Mouse (Mus musculus): ENCODE measurements around the gene Tcf21.

Gene Tcf21

GRCm38 (mm10) chr10:22815461-22816236, 4.3 kb downstream of the Tcf21 start:
- DNase-seq (ENCODE audit: low read depth, low spot score): no peak

DNA sequence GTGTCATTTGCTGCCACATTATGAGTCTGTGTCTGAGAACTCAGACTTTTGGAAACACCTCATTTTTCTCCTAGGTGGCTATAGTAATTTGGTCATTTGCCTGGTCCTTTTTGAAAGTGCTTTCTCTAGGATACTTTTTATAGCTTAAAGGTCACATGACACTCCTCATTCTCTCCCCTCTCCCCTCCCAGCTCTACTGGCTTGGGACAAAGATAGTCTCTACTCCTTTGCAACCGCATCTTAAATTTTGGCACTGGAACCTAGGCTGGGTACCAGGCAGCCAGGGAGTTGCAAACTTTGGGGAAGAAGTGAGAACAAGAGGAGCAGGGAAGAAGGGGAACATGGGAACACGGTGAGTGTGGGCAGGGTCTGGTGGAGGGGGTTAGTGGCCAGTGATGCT, 5.2 kb downstream of the Tcf21 start:
- DNase-seq (ENCODE audit: low read depth, low spot score): no peak

DNA sequence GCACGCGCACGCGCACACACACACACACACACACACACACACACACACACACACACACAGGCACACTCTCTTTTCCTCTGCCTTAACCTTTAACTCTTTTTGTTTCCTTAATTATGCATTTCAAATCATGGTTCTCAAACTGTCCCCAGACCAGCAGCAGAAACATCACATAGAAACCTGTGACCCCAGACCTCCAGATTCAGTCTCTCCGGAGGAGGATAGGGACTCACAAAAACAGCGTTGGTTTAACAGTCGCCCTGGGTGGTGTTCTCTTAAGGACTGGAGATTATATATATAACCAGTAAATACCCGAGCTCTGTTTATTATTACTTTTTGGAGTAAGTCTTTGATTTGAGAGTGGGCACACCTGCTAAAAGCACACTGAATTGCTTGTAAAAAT, 5.7 kb downstream of the Tcf21 start:
- DNase-seq (ENCODE audit: low read depth, low spot score): no peak

DNA sequence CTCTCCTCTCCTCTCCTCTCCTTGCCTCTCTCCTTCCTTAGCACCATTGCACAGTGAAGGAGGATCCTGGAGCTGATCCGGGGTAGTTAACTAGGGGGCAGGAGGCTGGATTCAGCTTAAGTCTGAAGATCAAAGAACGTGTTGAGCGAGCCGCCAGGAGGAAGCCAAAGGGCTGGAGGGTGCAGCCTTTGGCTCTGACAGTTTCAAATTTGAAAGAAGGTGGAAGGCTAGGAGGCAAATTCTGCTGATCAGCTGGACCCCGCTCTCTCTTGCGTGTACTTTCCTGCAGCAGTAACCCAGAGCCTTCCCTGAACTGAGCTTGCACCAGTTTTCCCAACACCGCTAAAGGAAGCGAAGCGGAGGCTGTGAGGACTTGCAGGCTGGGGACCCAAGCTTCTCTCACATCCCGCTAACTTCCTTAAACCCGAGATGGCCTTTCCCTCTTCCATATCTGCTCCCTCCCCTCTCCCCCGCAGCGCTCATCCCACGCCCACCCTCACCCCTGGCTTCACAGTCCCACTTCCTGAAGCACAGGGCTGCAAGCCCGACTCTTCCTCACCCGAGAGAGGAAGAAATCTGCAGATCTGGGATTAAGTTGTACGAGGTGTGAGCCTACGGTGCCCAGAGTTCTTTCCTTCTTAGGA, 6.5 kb downstream of the Tcf21 start:
- no peak for DNase-seq (ENCODE audit: low read depth, low spot score)

DNA sequence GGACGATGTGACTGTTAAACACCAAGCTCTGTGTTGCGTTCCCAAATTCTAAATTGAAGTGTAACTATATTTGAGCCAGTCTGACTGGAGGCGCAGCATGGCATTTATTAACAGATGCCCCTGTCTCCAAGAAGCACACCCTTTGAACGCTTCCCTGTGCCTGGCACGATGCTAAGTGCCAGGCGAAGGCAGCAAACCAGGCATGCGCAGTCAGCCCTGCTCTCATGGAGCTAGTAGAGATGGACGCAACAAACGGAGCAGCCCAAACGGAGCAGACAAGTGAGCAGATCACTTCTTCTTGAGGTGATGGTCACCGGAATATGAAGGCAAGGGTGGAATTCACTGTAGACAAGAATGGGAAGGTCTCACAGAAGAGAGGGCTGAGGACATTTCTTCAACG, 8.1 kb downstream of the Tcf21 start:
- DNase-seq (ENCODE audit: low read depth, low spot score): no peak

GRCm38 (mm10) chr10:22782684-22783083, 37.3 kb downstream of the Tcf21 start:
- DNase-seq (ENCODE audit: low read depth, low spot score): peak; percentile 22

DNA sequence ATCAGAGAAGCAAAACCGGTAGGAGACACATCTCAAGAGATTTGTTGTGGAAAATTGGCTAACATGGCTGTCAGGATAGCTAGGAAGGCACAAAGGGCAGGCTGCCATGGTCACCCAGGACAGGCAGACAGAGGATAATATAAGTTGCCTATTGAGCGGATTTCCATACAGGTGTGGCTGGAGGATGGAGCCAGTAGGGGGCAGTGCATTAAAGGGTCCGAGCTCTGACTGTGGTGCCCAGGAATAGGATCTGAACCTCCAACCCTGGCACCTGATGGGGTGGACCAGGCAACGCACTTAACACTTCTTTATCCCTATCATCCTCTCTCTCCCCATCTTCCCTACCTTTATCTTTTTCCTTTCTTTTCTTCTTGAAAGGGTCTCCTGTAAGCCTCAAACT, 38.5 kb downstream of the Tcf21 start:
- DNase-seq (ENCODE audit: low read depth, low spot score): no peak

- DNase-seq (ENCODE audit: low read depth, low spot score): peak; percentile 32
Observed at GRCm38 (mm10) chr10:22777939-22778338, 42.0 kb downstream of the Tcf21 start.

DNA sequence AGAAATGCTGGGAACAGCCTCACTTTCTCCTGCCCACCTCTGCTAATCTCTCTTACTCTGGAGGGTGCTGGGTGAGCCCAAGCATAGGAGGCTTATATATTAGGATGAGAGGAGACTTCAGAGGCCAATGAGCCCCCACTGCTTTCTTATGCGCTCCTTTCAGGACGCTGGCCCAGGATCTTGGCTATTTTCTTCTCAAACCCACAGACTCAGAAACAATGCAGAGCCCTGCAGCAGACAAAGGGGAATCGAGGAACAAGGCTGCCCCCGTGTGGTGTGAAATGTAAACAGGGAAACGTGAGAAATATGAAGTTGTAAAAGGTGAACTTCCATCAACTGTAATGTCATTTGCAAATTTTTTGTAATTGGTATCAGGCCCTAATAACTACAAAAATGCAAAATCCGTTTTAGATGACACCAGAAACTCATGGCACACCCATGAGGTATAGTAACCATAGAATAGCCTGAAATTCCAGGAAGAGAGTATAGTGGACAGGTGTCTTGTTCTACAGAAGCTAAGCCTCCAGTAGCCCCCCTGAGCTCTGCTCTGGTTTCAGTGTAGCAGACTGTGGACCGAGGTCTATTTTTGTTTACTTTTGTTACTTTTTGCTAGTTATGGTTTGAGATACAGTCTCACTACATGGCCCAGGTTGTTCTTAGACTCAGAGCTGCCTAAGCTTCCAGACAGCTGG, 43.8 kb downstream of the Tcf21 start:
- peak; percentile 54 for DNase-seq (ENCODE audit: low read depth, low spot score)

DNA sequence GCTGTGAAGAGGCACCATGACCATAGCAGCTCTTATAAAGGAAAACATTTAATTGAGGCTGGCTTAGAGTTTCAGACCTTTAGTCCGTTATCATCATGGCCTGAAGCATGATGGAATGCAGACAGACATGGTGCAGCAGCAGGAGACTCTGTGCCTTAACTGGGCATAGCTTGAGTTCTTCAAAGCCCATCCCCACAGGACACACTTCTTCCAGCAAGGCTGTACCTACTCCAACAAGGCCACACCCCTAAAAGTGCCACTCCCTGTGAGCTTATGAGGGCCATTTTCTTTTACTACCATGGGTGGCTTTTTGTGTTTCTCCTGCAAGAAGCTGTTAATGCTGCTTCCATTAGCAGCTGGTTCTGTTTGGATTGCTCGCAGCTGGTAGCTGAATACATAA, 44.5 kb downstream of the Tcf21 start:
- DNase-seq (ENCODE audit: low read depth, low spot score): no peak

DNA sequence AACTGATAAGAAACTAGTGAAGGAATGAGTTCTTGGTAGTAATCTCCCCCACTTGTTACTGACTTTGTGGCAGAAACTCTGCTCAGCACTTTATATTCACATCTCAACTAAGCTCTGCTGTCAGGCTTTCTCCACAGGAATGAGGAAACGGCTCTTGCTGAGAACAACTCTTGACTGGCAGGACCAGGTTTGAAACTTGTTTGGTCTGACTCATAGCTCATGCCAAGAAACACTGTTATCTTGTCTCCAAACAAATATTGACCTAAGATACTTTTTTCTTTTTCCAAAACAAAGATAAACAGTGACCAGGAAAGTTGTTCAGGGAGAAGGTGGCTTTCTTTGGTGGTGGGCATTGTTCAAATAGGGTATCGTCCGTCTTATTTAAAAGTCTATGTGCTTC, 45.3 kb downstream of the Tcf21 start:
- no peak for DNase-seq (ENCODE audit: low read depth, low spot score)

Measured in 3T3-L1 (cell line).